Mouse (Mus musculus) lung, postnatal 0 days (tissue): Measurements from ENCODE around the gene Ndufaf8.

Source experiments
- CTCF ChIP-seq: IDR thresholded peaks from 2 replicates; pipeline ENCODE4 v1.5.1; 2016; ENCODE audit warnings: antibody characterized with exemption, mild to moderate bottlenecking
- EP300 ChIP-seq: IDR thresholded peaks from 2 replicates; pipeline ENCODE4 v1.6.1; 2016; ENCODE audit warnings: antibody characterized with exemption, mild to moderate bottlenecking, control low read depth

DNA sequence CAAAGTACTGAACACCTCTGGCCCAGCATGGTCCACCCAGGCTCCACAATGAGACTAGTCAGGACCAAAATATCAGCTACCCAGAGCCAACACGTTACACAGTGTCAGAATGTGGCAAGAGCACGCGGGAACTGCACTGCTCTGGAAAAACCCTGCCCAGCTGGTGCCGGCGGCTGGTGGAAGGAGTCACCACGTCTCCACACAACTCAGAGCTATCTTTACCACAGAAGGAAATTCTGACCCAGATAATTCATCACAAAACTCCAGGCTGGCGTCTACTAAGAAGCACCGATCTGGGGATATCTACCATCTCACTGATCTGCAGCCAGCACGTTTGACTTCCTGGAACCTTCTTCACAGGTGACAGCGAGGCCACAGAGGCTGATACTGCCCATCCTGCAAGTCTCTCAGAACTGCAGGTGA, 40.6 kb downstream of the Ndufaf8 start:
- TF ChIP-seq CTCF = no peak
- no peak for TF ChIP-seq EP300
